Mouse (Mus musculus) layer of hippocampus, postnatal 14 days (tissue): ENCODE measurements at regions not wholly inside any gene's neighbourhood (a gene's known extent, or its start where the extent isn't known, plus 50 kb on each side); places are given as distances from the start of the nearest gene placed in this dataset.

Source experiments
- DNase-seq, 2 experiments: peaks; one replicate each; pipeline ENCODE4 v3.0.0; 2021 to 2022; ENCODE audit warnings: low spot score in 2 of 2, mixed read lengths in 1 of 2

- no peak for DNase-seq
Observed at GRCm38 (mm10) chr5:46092549-46092948, 235.1 kb upstream of the Lcorl start.

- no peak for DNase-seq
Observed at GRCm38 (mm10) chr5:46086885-46087284, 229.5 kb upstream of the Lcorl start.

- no peak for DNase-seq
Observed at GRCm38 (mm10) chr5:46083293-46083692, 225.9 kb upstream of the Lcorl start.

- no peak for DNase-seq
Observed at GRCm38 (mm10) chr5:46073744-46074143, 216.3 kb upstream of the Lcorl start.

- DNase-seq = no peak
Observed at GRCm38 (mm10) chr5:46073136-46073535, 215.7 kb upstream of the Lcorl start.

GRCm38 (mm10) chr5:46059910-46060309 lies 202.5 kb upstream of the Lcorl start:
- no peak for DNase-seq

GRCm38 (mm10) chr5:46054850-46055249 lies 197.4 kb upstream of the Lcorl start:
- DNase-seq = no peak

GRCm38 (mm10) chr5:46042684-46043348 lies 185.4 kb upstream of the Lcorl start:
- no peak for DNase-seq

- DNase-seq = no peak
Observed at GRCm38 (mm10) chr5:46033008-46033676, 175.7 kb upstream of the Lcorl start.

- DNase-seq = no peak
Observed at GRCm38 (mm10) chr5:46032206-46032605, 174.8 kb upstream of the Lcorl start.

GRCm38 (mm10) chr5:46024138-46024537 lies 166.7 kb upstream of the Lcorl start:
- DNase-seq = no peak

- DNase-seq = no peak
Observed at GRCm38 (mm10) chr5:46023456-46023855, 166.0 kb upstream of the Lcorl start.

GRCm38 (mm10) chr5:46022047-46022422 lies 164.6 kb upstream of the Lcorl start:
- no peak for DNase-seq

- DNase-seq = no peak
Observed at GRCm38 (mm10) chr5:46021398-46022046, 164.1 kb upstream of the Lcorl start.

- DNase-seq = no peak
Observed at GRCm38 (mm10) chr5:46020175-46020574, 162.8 kb upstream of the Lcorl start.

- no peak for DNase-seq
Observed at GRCm38 (mm10) chr5:46007446-46007845, 150.0 kb upstream of the Lcorl start.

- DNase-seq = peak; percentile 24 to 83
Observed at GRCm38 (mm10) chr5:46006691-46007090, 149.3 kb upstream of the Lcorl start.

GRCm38 (mm10) chr5:46006228-46006627 lies 148.8 kb upstream of the Lcorl start:
- DNase-seq = no peak

GRCm38 (mm10) chr5:46005631-46006030 lies 148.2 kb upstream of the Lcorl start:
- no peak for DNase-seq

GRCm38 (mm10) chr5:46002011-46002410 lies 144.6 kb upstream of the Lcorl start:
- DNase-seq = no peak

GRCm38 (mm10) chr5:45957766-45958165 lies 100.4 kb upstream of the Lcorl start:
- DNase-seq = peak; percentile 7 to 63

GRCm38 (mm10) chr5:45943970-45944369 lies 86.6 kb upstream of the Lcorl start:
- DNase-seq = peak in 1 of 2 experiments; percentile 22
